Mouse (Mus musculus) neural tube, embryonic 11.5 days (tissue): ENCODE measurements around the gene Gskip. TPM values are rescaled to one million over a fixed set of nuclear protein-coding genes. Genes with fewer than 3 reads are reported as not detected.

Experiments
- polyA plus RNA-seq: library from polyadenylated mRNA; unstranded; fragments of >200 nt; fragmentation: Nextera tagmentation; extraction: Ambion mirVana; gene quantifications from 2 replicates; pipeline ENCODE4 v1.2.1, GENCODE M21; 2014

Gene Gskip
- polyA plus RNA-seq, 1 experiment from 2014 or later, result 40.7 TPM

Other genes with a start within 250 kb of the Gskip start
- 6.4 and 7.3 TPM in 2 replicates for gene D430019H16Rik, start 231.0 kb upstream of the Gskip start, polyA plus RNA-seq
- gene Bdkrb2, start 121.6 kb upstream of the Gskip start, polyA plus RNA-seq, result 0.17 and 0.37 TPM in 2 replicates
- 0.23 TPM in 1 of 2 replicates, not detected in the other for gene Bdkrb1, start 81.7 kb upstream of the Gskip start, polyA plus RNA-seq
- 16.6 and 17.3 TPM in 2 replicates for gene Atg2b, start 382 bp downstream of the Gskip start, polyA plus RNA-seq
- 0.07 and 0.12 TPM in 2 replicates for gene Ak7, start 21.1 kb downstream of the Gskip start, polyA plus RNA-seq
- 228 and 239 TPM in 2 replicates for gene Papola, start 99.9 kb downstream of the Gskip start, polyA plus RNA-seq